Mouse (Mus musculus): ENCODE measurements around the gene Kif1a.

DNA sequence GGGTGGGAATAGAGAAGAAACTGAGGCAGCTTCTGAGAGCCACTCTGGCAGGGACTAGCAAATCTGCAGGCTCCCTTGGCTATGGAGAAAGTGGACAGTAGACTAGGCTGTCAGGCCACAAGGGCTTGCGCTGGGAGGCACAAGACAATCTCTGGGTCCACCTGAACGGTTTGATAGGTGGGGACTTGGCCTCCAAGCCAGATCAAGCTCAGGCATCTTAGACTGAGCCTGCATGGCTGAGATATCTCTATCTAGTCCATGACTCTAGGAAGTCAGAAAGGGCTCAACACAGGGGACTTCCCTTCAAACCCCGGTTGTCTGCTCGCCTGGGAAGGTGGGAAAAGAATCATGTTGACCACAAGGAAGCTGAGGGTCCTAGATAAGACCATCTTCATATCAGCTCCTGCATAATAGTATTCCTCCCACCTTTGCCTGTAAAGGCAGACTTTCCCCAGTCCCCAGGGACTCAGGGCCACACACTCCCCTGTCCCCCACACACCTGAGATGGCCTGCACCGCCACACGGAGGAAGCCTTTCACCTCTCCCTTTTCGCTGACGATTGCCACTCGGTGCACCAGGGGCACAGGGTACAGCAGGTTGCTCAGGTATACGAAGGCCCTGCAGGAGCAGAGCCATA, 55.5 kb downstream of the Kif1a start:
- TF ChIP-seq CTCF (IDR thresholded peaks at IDR 0.05; ENCODE audit: borderline replicate concordance, insufficient read depth, low read length) (no peak), POLR2A (IDR thresholded peaks at IDR 0.05; ENCODE audit: low read depth, low read length) (no peak)

Data from embryonic fibroblast, embryonic 13.5 days (primary cell).